Mouse (Mus musculus) CH12.LX (cell line): ENCODE data around the gene Prkce. TPM values are rescaled to one million over a fixed set of nuclear protein-coding genes. Genes with fewer than 3 reads are reported as not detected.

Source experiments
- DNase-seq: peaks from one replicate; pipeline ENCODE4 v3.0.0-alpha.2; 2013; ENCODE audit errors: extremely low read depth
- H3K27ac ChIP-seq: 2 replicates; pipeline ENCODE4 v1.5.1; 2012; ENCODE audit warnings: low read depth, mild to moderate bottlenecking, control low read depth, moderate library complexity; ENCODE audit not compliant: insufficient read depth
- H3K27me3 ChIP-seq: replicated peaks from 2 replicates; pipeline ENCODE3; 2012; ENCODE audit warnings: inconsistent platforms
- H3K36me3 ChIP-seq, 2 experiments: replicated peaks in 1 of 2; 2 replicates each; pipeline versions ENCODE3 to v1.6.1; 2012; ENCODE audit warnings: inconsistent platforms in 1 of 2, low read length in 1 of 2, mild to moderate bottlenecking in 1 of 2, mixed read lengths in 1 of 2, moderate library complexity in 1 of 2; ENCODE audit not compliant: control insufficient read depth in 1 of 2, insufficient read depth in 1 of 2
- H3K4me1 ChIP-seq, 2 experiments: 2 replicates each; pipeline ENCODE4 v1.6.1; 2012; ENCODE audit warnings: inconsistent platforms in 1 of 2, moderate library complexity in 1 of 2; ENCODE audit not compliant: insufficient read depth in 2 of 2, control insufficient read depth in 1 of 2
- H3K4me2 ChIP-seq: 2 replicates; pipeline ENCODE4 v1.6.1; 2012; ENCODE audit warnings: low read depth, mild to moderate bottlenecking, control low read depth; ENCODE audit not compliant: poor library complexity, insufficient read depth, severe bottlenecking
- H3K4me3 ChIP-seq, 3 experiments: fragments of 150-350 bp in 1 of 3; sonication (generic) in 1 of 3; replicated peaks in 1 of 3; 2 replicates each; pipeline versions ENCODE3 to v1.5.1; 2011 to 2012; ENCODE audit warnings: low read depth in 2 of 3, low read length in 2 of 3, mild to moderate bottlenecking in 2 of 3, moderate library complexity in 2 of 3, control low read depth in 1 of 3, improper control_type of control experiment in 1 of 3, inconsistent platforms in 1 of 3, mixed read lengths in 1 of 3; ENCODE audit not compliant: poor library complexity in 1 of 3
- H3K79me2 ChIP-seq: replicated peaks from 2 replicates; pipeline ENCODE4 v1.6.1; 2012; ENCODE audit warnings: mild to moderate bottlenecking, moderate library complexity; ENCODE audit not compliant: control insufficient read depth, poor library complexity, insufficient read depth, severe bottlenecking; ENCODE audit errors: extremely low read depth
- H3K9ac ChIP-seq: 2 replicates; pipeline ENCODE4 v1.6.1; 2012; ENCODE audit warnings: low read depth, mild to moderate bottlenecking, control low read depth, moderate library complexity; ENCODE audit not compliant: insufficient read depth
- H3K9me3 ChIP-seq: replicated peaks from 2 replicates; pipeline ENCODE3; 2012; ENCODE audit warnings: low read length, inconsistent platforms, mixed read lengths
- CHD2 ChIP-seq: IDR thresholded peaks from 2 replicates; pipeline ENCODE4 v1.6.1; 2011; ENCODE audit warnings: low read length, improper control_type of control experiment
- CTCF ChIP-seq, 2 experiments: IDR thresholded peaks in 1 of 2; conservative IDR thresholded peaks in 1 of 2; 2 replicates each; pipeline ENCODE4 v1.5.1; 2011 to 2012; ENCODE audit warnings: low read depth in 2 of 2, low read length in 2 of 2, improper control_type of control experiment in 1 of 2, inconsistent platforms in 1 of 2, mild to moderate bottlenecking in 1 of 2, moderate library complexity in 1 of 2
- EP300 ChIP-seq: IDR thresholded peaks from 2 replicates; pipeline ENCODE4 v1.6.1; 2011; ENCODE audit warnings: low read length, improper control_type of control experiment
- GABPA ChIP-seq: IDR thresholded peaks from 2 replicates; pipeline ENCODE4 v1.6.1; 2012; ENCODE audit warnings: low read depth, low read length, improper control_type of control experiment, inconsistent platforms; ENCODE audit not compliant: insufficient replicate concordance
- JUN ChIP-seq: IDR thresholded peaks from 2 replicates; pipeline ENCODE4 v1.6.1; 2011; ENCODE audit warnings: low read depth, mild to moderate bottlenecking, low read length, improper control_type of control experiment, moderate library complexity; ENCODE audit not compliant: insufficient read depth
- KAT2A ChIP-seq: IDR thresholded peaks from 2 replicates; pipeline ENCODE4 v1.6.1; 2012; ENCODE audit warnings: low read length, improper control_type of control experiment, inconsistent platforms; ENCODE audit not compliant: insufficient replicate concordance
- MXI1 ChIP-seq: IDR thresholded peaks from 2 replicates; pipeline ENCODE4 v1.6.1; 2011; ENCODE audit warnings: mild to moderate bottlenecking, low read depth, low read length, improper control_type of control experiment
- MYC ChIP-seq: IDR thresholded peaks from 2 replicates; pipeline ENCODE4 v1.6.1; 2011; ENCODE audit warnings: low read depth, mild to moderate bottlenecking, improper control_type of control experiment, low read length
- NRF1 ChIP-seq: IDR thresholded peaks from 2 replicates; pipeline ENCODE4 v1.6.1; 2014; ENCODE audit warnings: low read depth, mild to moderate bottlenecking, inconsistent platforms, low read length, improper control_type of control experiment, moderate library complexity
- PAX5 ChIP-seq: IDR thresholded peaks from 2 replicates; pipeline ENCODE4 v1.6.1; 2012; ENCODE audit warnings: low read length, inconsistent platforms, mixed read lengths
- POLR2A ChIP-seq: IDR thresholded peaks from 2 replicates; pipeline ENCODE4 v1.6.1; 2011; ENCODE audit warnings: low read depth, mild to moderate bottlenecking, improper control_type of control experiment, low read length
- POLR2AphosphoS2 ChIP-seq: IDR thresholded peaks from 2 replicates; pipeline ENCODE4 v1.6.1; 2011; ENCODE audit warnings: low read depth, low read length, improper control_type of control experiment
- TBP ChIP-seq: conservative IDR thresholded peaks from 2 replicates; pipeline ENCODE4 v1.6.1; 2011; ENCODE audit warnings: low read depth, low read length, improper control_type of control experiment
- TCF12 ChIP-seq: IDR thresholded peaks from 2 replicates; pipeline ENCODE4 v1.6.1; 2014; ENCODE audit warnings: low read depth, mild to moderate bottlenecking, inconsistent platforms, low read length, improper control_type of control experiment
- USF2 ChIP-seq: conservative IDR thresholded peaks from 2 replicates; pipeline ENCODE4 v1.6.1; 2011; ENCODE audit warnings: low read depth, low read length, improper control_type of control experiment
- ZKSCAN1 ChIP-seq: IDR thresholded peaks from 2 replicates; pipeline ENCODE4 v1.6.1; 2012; ENCODE audit warnings: low read depth, inconsistent platforms, low read length, improper control_type of control experiment, borderline replicate concordance
- ZMIZ1 ChIP-seq: IDR thresholded peaks from 2 replicates; pipeline ENCODE4 v1.6.1; 2012; ENCODE audit warnings: low read depth, mild to moderate bottlenecking, inconsistent platforms, low read length, improper control_type of control experiment
- dilution Hi-C: fragments of 300-500 bp; cut with MboI; formaldehyde crosslinking; loops from 2 replicates; pipeline ENCODE4 v1.14.3; 2020; ENCODE audit warnings: low sequenced_read_pairs; ENCODE audit not compliant: extremely low pct_unique_long_range_greater_than_20kb, extremely low pct_ligation_motif_present
- in situ Hi-C: fragments of 300-500 bp; cut with MboI; formaldehyde crosslinking; loops from 3 replicates; pipeline ENCODE4 v1.14.3; 2019; ENCODE audit warnings: low sequenced_read_pairs, low pct_ligation_motif_present, low pct_unique_long_range_greater_than_20kb, mixed read lengths
- polyA plus RNA-seq: library from polyadenylated mRNA; unstranded; fragments of >175 nt; gene quantifications from 2 replicates; pipeline ENCODE4 v1.2.1, GENCODE M21; 2012; ENCODE audit warnings: low read depth; ENCODE audit not compliant: insufficient read length
- total RNA-seq, 2 experiments: library from RNA; depleted of rRNA; stranded (reverse); fragments of 300-350 nt in 1 of 2; fragments of >200 nt in 1 of 2; gene quantifications; 2 replicates each; pipeline ENCODE4 v1.2.3; 2012 to 2014

Prkce gene
- total and polyA plus RNA-seq, 3 experiments = 4.1 to 13.2 (median 11.4) TPM

GRCm38 (mm10) chr17:86169092-86169491 lies 1.5 kb downstream of the Prkce start:
- peak overlapping the region; percentile 75 to 86 (median 80) for H3K4me3 ChIP-seq
- DNase-seq = no peak
- H3K36me3 ChIP-seq = peaks cover 15 to 41% of the 10 kb centered on the region in 2 experiments
- H3K9me3 ChIP-seq = no peaks in the 10 kb centered on the region
- in situ Hi-C loops = loop anchor here (5.0 to 10.0 kb wide), 4 partner anchors 103 to 736 kb away; no protein-coding TSS in a partner anchor
- dilution Hi-C loops = no loop called here
- H3K79me2 ChIP-seq = peaks cover 48% of the 10 kb centered on the region
- no peak for TF ChIP-seq NRF1
- no peak for TF ChIP-seq USF2
- TF ChIP-seq POLR2A = no peak
- no peak for TF ChIP-seq KAT2A
- TF ChIP-seq TCF12 = no peak
- no peak for TF ChIP-seq POLR2AphosphoS2
- no peak for TF ChIP-seq EP300
- TF ChIP-seq MXI1 = peak; percentile 76
- TF ChIP-seq GABPA = no peak
- peak; percentile 29; the same call in 1 of the 2 replicates for TF ChIP-seq MYC
- TF ChIP-seq, all 38 proteins: peak for 2
- no peaks in the 10 kb centered on the region for H3K27me3 ChIP-seq
- H3K4me1 ChIP-seq = peaks cover 4 to 51% of the 10 kb centered on the region in 2 experiments
- no peak overlapping the region for H3K27ac ChIP-seq
- peak overlapping the region; percentile 86 for H3K9ac ChIP-seq
- H3K4me2 ChIP-seq = peak overlapping the region; percentile 86

DNA sequence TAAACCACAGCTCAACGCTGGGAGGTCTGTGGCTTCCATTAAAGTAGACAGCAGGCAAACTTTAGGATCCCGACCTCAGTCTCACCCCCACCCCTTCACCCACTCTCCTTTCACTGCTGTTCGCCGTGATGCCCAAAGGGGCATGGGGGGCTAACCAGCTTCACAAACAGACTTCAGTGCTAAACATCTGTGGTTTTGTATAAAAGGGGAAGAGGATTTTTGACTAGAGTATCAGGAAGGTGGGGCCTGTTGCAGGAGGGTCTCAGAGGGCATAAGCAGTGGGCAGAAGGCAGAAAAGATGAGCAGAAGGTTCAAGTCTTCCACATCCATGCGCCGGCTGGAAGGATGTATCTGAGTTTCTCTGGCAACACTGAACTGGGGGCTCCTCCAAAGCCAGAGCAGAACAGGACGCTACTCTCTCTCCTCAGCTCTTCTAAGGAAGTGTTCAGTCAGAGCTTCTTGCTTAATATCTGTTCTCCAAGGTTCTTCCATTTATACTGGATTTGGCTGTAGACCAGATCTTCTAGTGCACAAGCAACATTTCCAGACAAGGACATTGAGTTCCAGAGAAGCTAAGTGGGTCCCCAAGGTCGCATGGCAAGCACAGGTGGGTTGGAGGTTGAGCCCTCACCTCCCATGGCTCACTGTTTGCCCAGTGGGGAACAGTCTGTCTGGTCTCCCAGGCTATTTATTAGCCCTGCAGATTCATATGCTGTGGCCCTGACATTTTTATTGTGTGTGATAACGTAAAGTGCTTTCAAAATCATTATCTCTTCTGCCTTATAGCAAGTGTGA lies 2.8 kb downstream of the Prkce start:
- no peak for DNase-seq
- Histone ChIP-seq H3K27ac (no peak overlapping the region), H3K27me3 (no peaks in the 10 kb centered on the region), H3K4me1 (peaks cover 6 to 49% of the 10 kb centered on the region in 2 experiments), H3K4me3 (peak overlapping the region; percentile 6 to 86 (median 80)), H3K36me3 (peaks cover 18 to 49% of the 10 kb centered on the region in 2 experiments), H3K9ac (peak overlapping the region; percentile 86; the same call in 1 of the 2 replicates), H3K79me2 (peaks cover 48% of the 10 kb centered on the region), H3K4me2 (peak overlapping the region; percentile 86), H3K9me3 (no peaks in the 10 kb centered on the region)
- in situ Hi-C loops = no loop called here
- dilution Hi-C loops = no loop called here
- TF ChIP-seq ZMIZ1 = no peak
- no peak for TF ChIP-seq JUN
- TF ChIP-seq CTCF (conservative IDR thresholded peaks at IDR 0.05 in 1 of 2, IDR thresholded peaks at IDR 0.05 in 1 of 2; ENCODE audit: low read depth in 2 of 2, low read length in 2 of 2) = no peak
- TF ChIP-seq POLR2A = no peak
- no peak for TF ChIP-seq POLR2AphosphoS2
- no peak for TF ChIP-seq MYC
- no peak for TF ChIP-seq TBP
- TF ChIP-seq ZKSCAN1 = no peak
- no peak for TF ChIP-seq CHD2
- TF ChIP-seq PAX5 = no peak
